Mouse (Mus musculus) thymus, adult 2 months (tissue): ENCODE data around the gene Kif16b. TPM values are rescaled to one million over a fixed set of nuclear protein-coding genes. Genes with fewer than 3 reads are reported as not detected.

Experiments used
- DNase-seq: peaks from one replicate; pipeline ENCODE4 v3.0.0; 2021
- H3K27ac ChIP-seq: fragments of 200-500 bp; 2 replicates; pipeline ENCODE4 v1.5.1; 2012; ENCODE audit warnings: low read length, control low read depth; ENCODE audit not compliant: control insufficient read depth, insufficient read depth
- H3K27me3 ChIP-seq: fragments of 200-500 bp; 2 replicates; pipeline ENCODE4 v1.6.1; 2012; ENCODE audit warnings: mild to moderate bottlenecking, low read length, moderate library complexity, mixed read lengths; ENCODE audit not compliant: control insufficient read depth, insufficient read depth
- H3K36me3 ChIP-seq: fragments of 200-500 bp; 2 replicates; pipeline ENCODE4 v1.6.1; 2012; ENCODE audit warnings: mild to moderate bottlenecking, low read length, moderate library complexity; ENCODE audit not compliant: control insufficient read depth, insufficient read depth
- H3K4me1 ChIP-seq: fragments of 200-500 bp; replicated peaks from 2 replicates; pipeline ENCODE4 v1.6.1; 2012; ENCODE audit warnings: low read length; ENCODE audit not compliant: control insufficient read depth, insufficient read depth
- H3K4me3 ChIP-seq: fragments of 200-500 bp; 2 replicates; pipeline ENCODE4 v1.5.1; 2012; ENCODE audit warnings: mild to moderate bottlenecking, low read length, control low read depth, moderate library complexity; ENCODE audit not compliant: control insufficient read depth, insufficient read depth
- CTCF ChIP-seq: fragments of 200-500 bp; IDR thresholded peaks from 2 replicates; pipeline ENCODE4 v1.5.1; 2012; ENCODE audit warnings: mild to moderate bottlenecking, control low read depth, low read length, moderate library complexity, borderline replicate concordance; ENCODE audit not compliant: control insufficient read depth, poor library complexity, insufficient read depth; ENCODE audit errors: extremely low read depth
- POLR2A ChIP-seq: fragments of 200-500 bp; IDR thresholded peaks from 2 replicates; pipeline ENCODE4 v1.6.1; 2012; ENCODE audit warnings: mild to moderate bottlenecking, low read length, control low read depth, moderate library complexity; ENCODE audit not compliant: control insufficient read depth, poor library complexity, insufficient read depth; ENCODE audit errors: extremely low read depth
- WGBS: fragments of 180-500 bp; shearing (Covaris S2); methylation state at CpG from one replicate; pipeline ENCODE4 v1.1.7; 2018; 5-methylcytosine and 5-hydroxymethylcytosine counted together
- polyA plus RNA-seq: library from polyadenylated mRNA; depleted of rRNA; stranded (reverse); fragments of >200 nt; gene quantifications from 2 replicates; pipeline ENCODE4 v1.2.3, GENCODE M21; 2012

Gene Kif16b
- polyA plus RNA-seq, 1 experiment, result 9.5 TPM

DNA sequence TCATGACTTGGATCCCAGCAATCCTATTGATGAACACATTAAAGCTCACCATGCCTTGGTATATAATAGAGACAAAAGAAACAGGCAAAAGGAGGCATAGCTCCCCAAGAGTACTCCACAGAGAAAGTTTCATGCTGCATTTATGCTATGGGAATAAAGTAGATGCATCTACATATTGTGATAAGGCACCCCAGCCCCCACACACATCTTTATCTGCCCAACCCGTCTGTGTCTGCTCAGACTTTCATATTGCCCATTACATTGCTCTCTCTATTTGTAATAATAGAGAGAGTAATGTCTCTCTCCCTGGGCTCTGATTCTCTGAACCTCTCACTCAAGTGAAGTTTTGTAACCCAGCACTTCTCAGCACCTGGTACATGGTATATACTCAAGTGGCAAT, 126.0 kb downstream of the Kif16b start:
- Histone ChIP-seq H3K4me1 (no peaks in the 10 kb centered on the region), H3K36me3 (no peaks in the 10 kb centered on the region), H3K4me3 (no peak overlapping the region), H3K27me3 (no peaks in the 10 kb centered on the region), H3K27ac (no peak overlapping the region)
- no peak for TF ChIP-seq CTCF
- TF ChIP-seq POLR2A, result no peak
- 87% methylated on average over 1 of the region's 1 CpGs for WGBS
- no peak for DNase-seq

- Histone ChIP-seq H3K27ac (no peak overlapping the region), H3K36me3 (no peaks in the 10 kb centered on the region), H3K4me3 (no peak overlapping the region), H3K4me1 (no peaks in the 10 kb centered on the region), H3K27me3 (no peaks in the 10 kb centered on the region)
- TF ChIP-seq CTCF (no peak), POLR2A (no peak)
- DNase-seq, result no peak
- 92% methylated on average over 1 of the region's 1 CpGs for WGBS
These were observed 126.6 kb downstream of the Kif16b start for GRCm38 (mm10) chr2:142774752-142775151.

GRCm38 (mm10) chr2:142769647-142770121, 131.6 kb downstream of the Kif16b start:
- Histone ChIP-seq H3K4me3 (no peak overlapping the region), H3K27me3 (no peaks in the 10 kb centered on the region), H3K36me3 (no peaks in the 10 kb centered on the region), H3K27ac (no peak overlapping the region), H3K4me1 (no peaks in the 10 kb centered on the region)
- no peak for DNase-seq
- TF ChIP-seq POLR2A (no peak), CTCF (no peak)
- 96% methylated on average over 11 of the region's 11 CpGs for WGBS

- TF ChIP-seq CTCF (no peak), POLR2A (no peak)
- no peak for DNase-seq
- Histone ChIP-seq H3K4me3 (no peak overlapping the region), H3K36me3 (no peaks in the 10 kb centered on the region), H3K4me1 (no peaks in the 10 kb centered on the region), H3K27ac (no peak overlapping the region), H3K27me3 (no peaks in the 10 kb centered on the region)
- 75% methylated on average over 2 of the region's 2 CpGs for WGBS
These were observed 137.1 kb downstream of the Kif16b start for GRCm38 (mm10) chr2:142764276-142764675.

DNA sequence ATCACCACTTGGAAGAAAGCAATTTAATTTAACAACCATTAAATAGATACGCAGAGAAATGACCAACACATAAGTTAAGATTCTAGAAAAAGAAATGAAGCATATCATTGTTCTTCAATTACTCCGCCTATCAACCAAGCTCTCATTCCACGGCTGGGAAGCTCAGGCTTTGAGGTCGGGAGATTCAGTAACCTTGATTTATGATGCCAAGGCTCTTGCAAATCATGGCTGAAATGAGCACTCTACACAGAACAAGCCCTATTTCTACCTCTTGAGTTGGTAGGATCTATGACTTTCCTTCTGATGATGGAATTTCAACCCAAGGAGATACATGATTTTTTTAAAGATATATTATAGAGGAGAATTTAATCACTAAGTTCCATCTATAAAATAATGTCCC, 140.5 kb downstream of the Kif16b start:
- WGBS, result 92% methylated on average over 4 of the region's 4 CpGs

DNA sequence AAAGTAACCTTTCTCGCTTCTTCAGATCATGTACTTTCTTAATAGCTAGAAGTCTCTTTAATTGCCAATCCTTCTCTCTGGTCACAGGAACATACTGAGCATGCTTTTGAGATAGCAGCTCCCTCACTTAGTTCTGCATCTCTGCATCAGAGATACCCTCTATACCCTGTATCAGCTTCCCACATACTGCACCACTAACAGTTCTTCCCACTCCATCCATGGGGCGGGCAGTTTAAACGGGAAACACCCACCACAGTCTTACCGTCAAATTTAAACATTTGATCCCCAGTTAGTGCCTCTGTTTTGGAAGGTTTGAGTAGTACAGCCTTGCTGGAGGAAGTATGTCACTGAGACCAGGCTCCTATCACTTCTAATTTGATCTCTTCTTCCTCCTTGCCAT, 142.1 kb downstream of the Kif16b start:
- no peak for DNase-seq
- 98% methylated on average over 4 of the region's 4 CpGs for WGBS
- H3K4me1 ChIP-seq, result no peaks in the 10 kb centered on the region
- 0 out of 2 replicates have a peak, but pooled peaks cover 3% of the 10 kb centered on the region for H3K36me3 ChIP-seq
- no peaks in the 10 kb centered on the region for H3K27me3 ChIP-seq
- H3K27ac ChIP-seq, result no peak overlapping the region
- no peak overlapping the region for H3K4me3 ChIP-seq
- no peak for TF ChIP-seq POLR2A
- TF ChIP-seq CTCF, result no peak

More for the DNA sequence above, 140.5 kb downstream of the Kif16b start:
- H3K27ac ChIP-seq, result no peak overlapping the region
- H3K4me1 ChIP-seq, result no peaks in the 10 kb centered on the region
- 0 out of 2 replicates have a peak, but pooled peaks cover 3% of the 10 kb centered on the region for H3K36me3 ChIP-seq
- TF ChIP-seq POLR2A (no peak), CTCF (no peak)
- H3K27me3 ChIP-seq, result no peaks in the 10 kb centered on the region
- no peak for DNase-seq
- no peak overlapping the region for H3K4me3 ChIP-seq
